Mouse (Mus musculus): ENCODE results near the gene Tm9sf1. TPM values are rescaled to one million over a fixed set of nuclear protein-coding genes. Genes with fewer than 3 reads are reported as not detected.

The Tm9sf1 gene
- 48.4 and 58.4 TPM in 2 replicates for polyA plus RNA-seq (2012; rRNA removed)

GRCm38 (mm10) chr14:55643060-55643907, at the start of gene Tm9sf1:
Gene Tm9sf1, minus strand, starts transcription at chr14:55643806.

GRCm38 (mm10) chr14:55681160-55682117, 37.8 kb upstream of the Tm9sf1 start, which contains the start of gene Tinf2:
Gene Tinf2, minus strand, starts transcription at chr14:55681820.

DNA sequence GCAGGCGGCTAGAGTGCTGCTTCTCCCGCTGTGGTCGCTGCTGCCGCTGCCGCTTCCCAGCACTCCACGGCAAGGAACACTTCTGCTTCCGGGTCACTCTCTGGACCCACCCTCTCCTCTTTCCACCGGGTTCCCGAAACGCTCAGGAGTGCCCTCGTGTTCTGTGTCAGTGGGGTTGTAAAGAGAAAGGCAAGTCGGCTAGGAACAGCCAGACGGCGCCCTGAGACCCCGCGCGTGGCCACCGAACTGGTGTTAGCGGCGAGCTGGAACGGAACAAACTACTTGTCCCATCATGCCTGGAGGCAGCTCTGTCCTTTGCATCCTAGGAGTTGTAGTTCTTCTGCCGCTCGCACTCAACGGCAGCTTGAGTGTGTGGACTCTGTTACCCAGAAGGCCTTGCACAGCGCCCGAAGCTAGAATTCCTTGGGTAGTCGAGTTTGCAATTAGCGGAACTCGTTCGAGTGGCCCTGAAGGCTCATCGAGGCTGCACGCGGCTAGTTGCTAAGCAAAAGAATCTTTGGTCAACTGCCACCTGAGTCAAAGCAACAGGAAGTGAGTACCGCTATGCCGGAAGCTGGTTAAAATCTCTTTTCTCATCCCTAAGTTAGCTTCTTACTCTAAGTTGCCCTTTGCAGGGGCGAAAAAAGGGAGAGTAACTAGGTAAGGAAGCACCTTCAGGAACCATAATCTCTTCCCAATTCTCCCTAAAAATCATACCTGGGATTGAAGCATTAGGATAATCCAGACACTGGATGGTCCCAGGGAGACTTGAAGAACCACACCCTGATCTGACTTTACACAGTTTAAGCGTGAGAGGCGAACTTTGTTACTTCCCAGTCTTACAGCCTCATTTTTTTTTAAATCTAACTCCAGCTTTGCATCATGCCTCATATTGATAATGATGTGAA, 28.5 kb upstream of the Tm9sf1 start, which contains the start of the genes Gmpr2 and Nedd8:
Gene Gmpr2 (plus strand): TSS at position 109 of the 908 bp plus-strand sequence.
Gene Nedd8 (minus strand): TSS at position 292 of the 908 bp plus-strand sequence.

GRCm38 (mm10) chr14:55659960-55660573, 16.5 kb upstream of the Tm9sf1 start, which contains the start of gene Mdp1:
Gene Mdp1, minus strand, starts transcription at chr14:55660508.

DNA sequence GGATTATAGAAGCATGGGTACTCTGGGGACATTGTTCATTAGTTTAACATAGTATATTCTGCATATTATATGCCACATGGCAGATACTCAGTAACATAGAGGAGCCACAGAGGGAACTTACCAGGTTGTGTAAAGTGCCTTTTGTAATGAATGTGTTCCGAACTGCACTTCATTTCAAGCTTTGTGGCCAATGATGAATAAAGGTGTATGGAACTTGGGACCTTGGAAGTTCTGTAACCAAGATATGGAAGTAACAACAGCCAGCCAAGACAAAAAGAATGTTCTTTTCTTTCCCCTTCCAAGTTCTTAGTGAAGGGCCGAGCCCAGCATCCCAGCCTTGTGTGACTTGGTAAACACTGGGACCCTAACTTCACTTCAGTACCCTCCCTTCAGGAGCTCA, 6.3 kb upstream of the Tm9sf1 start, which contains the start of gene Tssk4:
Gene Tssk4 (plus strand): TSS at position 301 of the 400 bp plus-strand sequence.

DNA sequence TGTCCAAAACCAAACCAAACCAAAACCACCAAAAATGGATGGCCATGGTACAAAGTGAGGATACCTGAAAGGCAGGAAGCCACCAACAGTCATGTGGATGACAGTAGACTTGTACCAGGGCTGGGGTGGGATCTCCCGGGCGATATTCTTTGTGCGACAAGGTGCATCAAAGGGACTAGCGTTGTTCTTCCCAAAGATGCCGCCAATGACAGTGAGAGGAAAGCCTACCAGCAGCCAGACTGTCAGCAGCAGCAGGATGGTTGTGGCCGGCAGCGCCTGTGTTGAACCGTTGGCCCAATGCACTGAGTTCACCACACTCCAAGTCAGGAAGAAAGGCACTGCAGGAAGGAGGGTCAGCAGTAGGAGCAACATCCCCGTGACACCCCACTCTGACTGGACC, 5.8 kb downstream of the Tm9sf1 start, which contains the start of gene Gm49378:
Gene Gm49378 (minus strand): TSS at position 101 of the 400 bp plus-strand sequence.

GRCm38 (mm10) chr14:55635523-55636007, 8.0 kb downstream of the Tm9sf1 start, which contains the start of gene Ipo4:
Gene Ipo4, minus strand, starts transcription at chr14:55635957.

GRCm38 (mm10) chr14:55617822-55618221, 25.8 kb downstream of the Tm9sf1 start, which contains the start of gene Rec8:
Gene Rec8, plus strand, starts transcription at chr14:55618037.

DNA sequence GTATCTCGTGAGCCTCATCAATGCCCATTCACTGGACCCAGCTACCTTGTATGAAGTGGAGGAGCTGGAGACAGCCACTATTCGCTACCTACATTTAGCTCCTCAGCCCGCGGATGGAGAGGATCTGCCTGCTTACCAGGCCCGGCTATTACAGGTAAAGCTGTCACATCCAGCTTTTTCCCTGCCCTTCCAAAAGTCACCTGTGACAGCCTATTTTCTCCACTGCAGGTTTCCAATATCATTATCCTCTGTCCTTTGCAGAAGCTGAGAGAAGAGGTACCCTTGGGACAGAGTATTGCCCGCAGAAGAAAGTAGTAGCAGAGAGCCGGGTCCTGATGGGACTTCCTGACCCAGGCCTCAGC, 40.4 kb downstream of the Tm9sf1 start, which contains the start of gene Irf9:
Gene Irf9 (plus strand): TSS at position 301 of the 362 bp plus-strand sequence.

DNA sequence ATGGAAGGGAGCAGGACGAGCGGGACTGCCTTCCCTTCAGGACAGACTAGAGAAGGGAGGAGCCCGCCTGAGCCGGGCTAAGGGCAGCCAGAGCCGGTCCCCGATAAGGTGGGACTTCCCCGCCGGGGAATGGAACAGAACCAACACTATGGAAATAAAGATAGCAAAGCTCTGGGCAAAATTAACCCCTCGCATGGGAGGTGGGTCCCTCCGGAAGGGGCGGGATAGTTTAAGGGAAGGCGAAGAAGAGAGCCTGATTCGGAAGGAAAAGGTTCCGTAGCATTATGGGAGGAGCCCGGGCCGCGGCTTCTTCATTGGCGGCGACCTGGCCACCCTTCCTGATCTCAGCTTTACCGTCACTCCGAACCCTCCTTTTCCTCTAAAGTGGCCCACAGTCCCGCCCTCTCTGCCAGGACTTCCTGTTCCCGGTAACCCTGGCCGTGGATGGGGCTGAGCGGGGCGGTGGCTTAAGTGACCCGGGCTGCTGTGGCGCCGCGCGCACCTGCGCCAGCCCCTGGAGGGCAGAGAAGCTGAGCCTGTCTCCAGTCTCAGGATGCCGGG, 52.2 kb downstream of the Tm9sf1 start, which contains the start of gene Rnf31:
Gene Rnf31 (plus strand): TSS at position 378 of the 561 bp plus-strand sequence.

DNA sequence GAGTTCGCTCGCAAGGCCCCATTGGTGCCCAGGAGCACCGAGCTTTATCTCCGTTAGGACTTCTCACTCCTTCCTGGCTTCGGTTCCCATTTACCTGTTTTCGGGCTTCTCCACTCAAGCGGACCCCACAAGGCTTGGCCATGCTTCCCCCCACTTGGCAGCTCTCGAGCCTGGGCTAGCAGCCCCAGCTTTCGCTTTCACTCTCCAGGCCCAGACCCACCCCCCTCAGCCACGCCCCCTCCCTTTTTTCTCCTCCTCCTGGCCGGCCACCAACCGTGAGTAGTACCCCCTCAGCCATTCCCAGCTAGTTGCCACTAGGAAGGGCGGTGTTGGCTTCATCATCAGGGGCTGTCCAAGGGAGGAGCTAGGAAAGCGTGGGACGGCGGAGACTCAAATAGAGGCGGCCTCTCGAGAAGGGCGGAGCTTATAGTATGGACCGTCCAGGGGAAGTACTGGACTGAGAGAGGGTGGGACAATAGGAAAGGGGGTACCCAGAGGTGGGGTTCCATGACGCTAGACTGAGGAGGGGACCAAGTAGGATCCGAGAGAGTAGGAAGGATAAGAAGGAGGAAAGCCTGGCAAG, 52.8 kb downstream of the Tm9sf1 start, which contains the start of gene Psme2:
Gene Psme2 (minus strand): TSS at position 366 of the 583 bp plus-strand sequence.

Other genes starting within 250 kb of the Tm9sf1 start
- 36.2 and 37.6 TPM in 2 replicates for gene Dhrs4, start 165.0 kb downstream of the Tm9sf1 start, polyA plus RNA-seq (2012; rRNA removed)
- 195 and 238 TPM in 2 replicates for gene Carmil3, start 153.2 kb downstream of the Tm9sf1 start, polyA plus RNA-seq (2012; rRNA removed)
- gene Cpne6, start 133.4 kb downstream of the Tm9sf1 start, polyA plus RNA-seq (2012; rRNA removed) = 7.3 and 10.1 TPM in 2 replicates
- gene Nrl, start 118.8 kb downstream of the Tm9sf1 start, polyA plus RNA-seq (2012; rRNA removed) = 0.64 and 0.80 TPM in 2 replicates
- 19.4 and 24.9 TPM in 2 replicates for gene Pck2, start 103.5 kb downstream of the Tm9sf1 start, polyA plus RNA-seq (2012; rRNA removed)
- gene Dcaf11, start 83.8 kb downstream of the Tm9sf1 start, polyA plus RNA-seq (2012; rRNA removed) = 99.5 and 110 TPM in 2 replicates
- 0.55 and 0.85 TPM in 2 replicates for gene A730061H03Rik, start 83.4 kb downstream of the Tm9sf1 start, polyA plus RNA-seq (2012; rRNA removed)
- 0.20 and 4.1 TPM in 2 replicates for gene Fitm1, start 68.2 kb downstream of the Tm9sf1 start, polyA plus RNA-seq (2012; rRNA removed)
- gene Psme1, start 65.7 kb downstream of the Tm9sf1 start, polyA plus RNA-seq (2012; rRNA removed) = 95.6 and 100 TPM in 2 replicates
- gene Emc9, start 58.5 kb downstream of the Tm9sf1 start, polyA plus RNA-seq (2012; rRNA removed) = 15.2 and 19.4 TPM in 2 replicates
- 80.2 and 87.2 TPM in 2 replicates for gene Psme2, start 52.7 kb downstream of the Tm9sf1 start, polyA plus RNA-seq (2012; rRNA removed)
- gene Rnf31, start 52.1 kb downstream of the Tm9sf1 start, polyA plus RNA-seq (2012; rRNA removed) = 24.8 and 26.6 TPM in 2 replicates
- 27.1 and 27.9 TPM in 2 replicates for gene Irf9, start 40.2 kb downstream of the Tm9sf1 start, polyA plus RNA-seq (2012; rRNA removed)
- 19.0 and 25.2 TPM in 2 replicates for gene Rec8, start 25.8 kb downstream of the Tm9sf1 start, polyA plus RNA-seq (2012; rRNA removed)
- 171 and 172 TPM in 2 replicates for gene Ipo4, start 7.8 kb downstream of the Tm9sf1 start, polyA plus RNA-seq (2012; rRNA removed)
- 6.9 and 7.0 TPM in 2 replicates for gene Gm49378, start 5.9 kb downstream of the Tm9sf1 start, polyA plus RNA-seq (2012; rRNA removed)
- 2.0 and 2.1 TPM in 2 replicates for gene Tssk4, start 6.4 kb upstream of the Tm9sf1 start, polyA plus RNA-seq (2012; rRNA removed)
- 52.9 and 57.0 TPM in 2 replicates for gene Mdp1, start 16.7 kb upstream of the Tm9sf1 start, polyA plus RNA-seq (2012; rRNA removed)
- gene Gmpr2, start 28.1 kb upstream of the Tm9sf1 start, polyA plus RNA-seq (2012; rRNA removed) = 43.0 and 44.1 TPM in 2 replicates
- gene Nedd8, start 28.3 kb upstream of the Tm9sf1 start, polyA plus RNA-seq (2012; rRNA removed) = 461 and 488 TPM in 2 replicates
- gene Tinf2, start 38.0 kb upstream of the Tm9sf1 start, polyA plus RNA-seq (2012; rRNA removed) = 32.9 and 33.1 TPM in 2 replicates
- gene Tgm1, start 70.1 kb upstream of the Tm9sf1 start, polyA plus RNA-seq (2012; rRNA removed) = 0.43 and 1.5 TPM in 2 replicates
- gene Rabggta, start 78.5 kb upstream of the Tm9sf1 start, polyA plus RNA-seq (2012; rRNA removed) = 57.1 and 61.9 TPM in 2 replicates
- 86.8 and 87.0 TPM in 2 replicates for gene Dhrs1, start 101.9 kb upstream of the Tm9sf1 start, polyA plus RNA-seq (2012; rRNA removed)
- 21.4 and 26.4 TPM in 2 replicates for gene Nop9, start 101.9 kb upstream of the Tm9sf1 start, polyA plus RNA-seq (2012; rRNA removed)
- 0.57 and 1.3 TPM in 2 replicates for gene Cideb, start 114.7 kb upstream of the Tm9sf1 start, polyA plus RNA-seq (2012; rRNA removed)
- 0.11 and 0.21 TPM in 2 replicates for gene Ltb4r2, start 117.6 kb upstream of the Tm9sf1 start, polyA plus RNA-seq (2012; rRNA removed)
- gene Ltb4r1, start 122.2 kb upstream of the Tm9sf1 start, polyA plus RNA-seq (2012; rRNA removed) = 0.34 and 0.91 TPM in 2 replicates
- gene Adcy4, start 140.3 kb upstream of the Tm9sf1 start, polyA plus RNA-seq (2012; rRNA removed) = 5.0 and 9.7 TPM in 2 replicates
- 3.1 and 9.4 TPM in 2 replicates for gene Ripk3, start 145.1 kb upstream of the Tm9sf1 start, polyA plus RNA-seq (2012; rRNA removed)
- 29.1 and 48.1 TPM in 2 replicates for gene Nfatc4, start 179.3 kb upstream of the Tm9sf1 start, polyA plus RNA-seq (2012; rRNA removed)
- 18.4 and 24.1 TPM in 2 replicates for gene Nynrin, start 210.2 kb upstream of the Tm9sf1 start, polyA plus RNA-seq (2012; rRNA removed)
- 0.45 and 0.53 TPM in 2 replicates for gene Cbln3, start 240.6 kb upstream of the Tm9sf1 start, polyA plus RNA-seq (2012; rRNA removed)
- gene Khnyn, start 241.1 kb upstream of the Tm9sf1 start, polyA plus RNA-seq (2012; rRNA removed) = 14.8 and 16.5 TPM in 2 replicates

Measured in central nervous system, embryonic 14 days (tissue).